Mouse (Mus musculus) lung, postnatal 25 days (tissue): Measurements from ENCODE around the gene Enc1.
A peak's percentile ranks its signal among the peaks of the same experiment; 100 is the strongest.

Source experiments
- DNase-seq: peaks from one replicate; pipeline ENCODE4 v3.0.0; 2022; ENCODE audit warnings: low spot score

Enc1 gene

DNA sequence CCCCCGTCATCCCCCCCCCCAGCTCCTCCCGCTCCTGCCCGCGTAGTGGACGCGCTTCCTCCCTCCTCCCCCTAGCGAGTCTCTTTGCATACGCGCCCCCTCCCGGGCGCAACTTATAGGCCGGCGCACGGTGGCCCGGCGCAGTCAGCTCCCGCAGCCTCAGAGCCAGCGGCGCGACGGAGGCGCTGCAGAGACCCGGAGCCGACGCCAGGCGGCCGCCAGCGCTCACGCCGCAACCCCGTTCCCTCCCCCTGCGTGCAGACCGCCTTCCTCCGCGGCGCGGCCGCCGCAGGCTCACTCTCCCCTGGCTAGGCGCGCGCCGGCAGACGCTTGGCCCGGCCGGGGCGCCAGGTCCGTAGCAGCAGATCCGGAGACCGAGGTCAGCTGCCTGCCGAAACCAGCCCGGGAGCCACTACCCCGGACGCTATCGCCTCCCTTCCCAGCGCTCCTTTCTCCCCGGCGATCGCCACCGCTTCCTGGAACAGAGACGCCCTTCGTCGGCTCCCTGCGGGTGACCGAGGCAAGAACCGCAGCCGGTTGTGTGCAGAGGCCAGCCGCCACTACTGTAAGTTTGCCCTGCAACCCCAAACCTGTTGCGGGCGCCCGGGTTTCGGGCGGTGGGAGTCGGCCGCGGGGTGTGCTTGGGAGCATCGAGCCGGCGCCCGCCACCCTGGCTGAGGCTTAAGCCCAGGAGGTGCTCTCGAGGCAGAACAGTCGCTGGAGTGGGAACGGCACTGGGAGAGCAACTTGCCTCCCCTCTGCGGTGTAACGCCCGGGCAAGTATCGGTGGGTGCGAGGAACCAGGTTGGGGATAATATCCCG, at the start of gene Enc1:
Enc1 (plus strand) TSS at position 141 of the 822 bp plus-strand sequence.
- DNase-seq = peak; percentile 92

DNA sequence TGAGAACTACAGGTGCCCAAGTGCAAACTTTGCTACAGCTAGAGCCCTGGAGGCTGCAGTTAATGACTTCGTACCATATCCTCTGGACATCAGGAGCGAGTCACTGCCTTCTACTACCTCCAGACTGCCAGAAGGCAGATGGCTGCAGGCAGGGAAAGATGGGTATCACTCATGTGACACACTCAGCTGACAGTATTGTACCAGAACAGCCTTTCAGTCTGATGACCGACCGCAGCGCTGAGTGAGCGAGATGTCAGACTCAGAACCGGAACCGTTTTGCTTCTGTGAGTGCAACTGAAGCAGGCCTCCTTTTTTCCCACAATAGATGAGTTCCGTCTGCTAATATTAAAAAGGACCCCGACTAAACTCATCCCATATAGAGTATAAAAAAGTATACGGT, 48.3 kb upstream of the Enc1 start:
- DNase-seq = no peak

DNA sequence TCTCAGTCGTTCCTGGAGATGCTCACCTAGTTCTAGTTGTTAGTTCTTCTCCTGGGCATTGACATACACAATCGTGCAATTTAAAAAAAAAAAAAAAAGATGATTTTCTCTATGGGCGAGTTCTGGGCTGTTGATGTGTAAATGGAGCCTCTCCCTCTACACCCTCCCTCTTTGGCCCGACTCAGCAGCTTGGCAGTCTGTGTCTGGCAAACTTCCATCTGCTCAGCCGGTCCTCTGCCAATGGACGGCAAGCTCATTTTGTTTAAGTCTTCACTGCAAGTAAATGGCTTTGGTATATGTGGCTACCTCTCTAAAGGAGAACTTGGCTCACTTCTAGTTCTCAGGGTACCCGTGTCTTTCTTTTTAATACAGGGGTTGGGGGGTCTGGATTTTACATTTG, 47.5 kb upstream of the Enc1 start:
- peak; percentile 50 for DNase-seq

DNA sequence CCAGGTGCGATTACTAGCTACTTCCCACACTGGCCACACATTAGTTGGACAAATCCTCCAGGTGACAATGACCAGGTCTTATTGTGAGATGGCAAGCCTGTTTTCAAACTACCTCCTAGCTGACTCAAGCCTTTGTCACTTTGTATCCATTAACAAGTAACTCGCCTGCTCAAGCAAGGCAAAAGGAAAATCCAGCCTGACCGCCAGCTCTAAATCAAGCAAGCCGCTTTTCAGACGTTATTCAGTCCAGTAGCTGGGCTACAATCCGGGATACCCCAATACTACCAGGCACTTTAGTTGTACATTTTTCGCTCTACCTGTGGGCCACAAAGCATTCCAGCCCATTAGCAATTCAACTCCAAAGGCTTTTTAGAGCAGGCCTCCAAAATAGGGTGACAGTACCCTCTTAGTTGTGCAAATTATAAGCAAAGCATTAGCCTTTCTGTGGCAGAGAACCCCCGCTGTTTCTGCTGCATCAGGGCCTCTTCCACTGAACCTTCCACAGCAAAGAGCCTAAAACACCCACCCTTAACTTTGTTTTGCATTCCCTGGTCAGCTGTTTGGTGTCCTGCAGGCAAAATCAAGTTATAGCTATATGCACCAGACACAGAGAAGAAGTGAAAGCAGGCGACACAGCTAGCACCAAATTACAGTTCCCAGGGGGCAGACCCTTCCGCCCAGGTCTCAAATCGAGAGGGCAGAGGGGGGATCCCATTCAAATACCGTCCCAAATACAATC, 44.5 kb upstream of the Enc1 start:
- DNase-seq = no peak

DNA sequence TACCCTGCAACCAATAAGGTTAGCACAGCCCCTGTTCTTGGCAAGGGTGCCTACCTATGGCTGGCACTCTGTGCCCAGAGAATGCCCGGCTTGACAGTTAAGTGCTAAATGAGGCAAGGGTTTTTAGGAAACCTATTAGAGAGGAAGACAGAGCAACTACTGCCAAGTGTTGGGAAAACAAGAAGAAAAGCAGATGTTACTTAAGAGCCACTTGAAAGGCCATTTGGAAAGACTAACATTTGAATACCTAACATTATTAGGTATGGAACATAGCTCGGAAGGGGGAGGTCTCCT, 44.0 kb upstream of the Enc1 start:
- no peak for DNase-seq

DNA sequence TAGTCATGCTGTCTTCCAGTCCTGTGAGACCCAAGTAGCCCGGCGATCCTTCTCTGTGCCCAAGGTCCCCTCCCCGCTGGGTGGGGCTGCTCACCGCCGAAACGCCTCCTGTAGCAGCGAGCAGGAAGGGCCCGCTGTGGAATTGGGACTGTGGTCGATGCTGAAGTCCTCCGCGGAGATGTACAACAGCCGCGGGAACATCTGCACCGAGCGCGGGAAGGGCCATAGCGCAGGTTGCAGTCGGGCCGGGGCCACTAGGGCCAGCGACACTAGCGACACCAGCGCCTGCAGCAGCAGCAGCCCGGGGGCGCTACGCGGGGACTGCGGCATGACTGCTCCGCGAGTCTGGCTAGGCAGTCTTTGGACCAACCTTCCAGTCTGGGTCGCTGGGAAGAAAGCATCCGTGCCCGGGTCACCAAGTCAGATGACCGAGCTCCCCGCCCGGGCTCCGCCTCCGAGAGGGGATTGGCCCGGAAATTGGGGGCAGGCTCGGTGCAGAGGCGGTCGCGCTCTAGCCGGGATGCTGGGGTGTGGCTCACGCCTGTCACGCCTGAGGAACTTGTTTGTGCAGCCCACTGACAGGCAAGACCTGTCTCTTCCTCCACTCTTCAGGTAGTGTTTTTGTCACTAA, 42.9 kb upstream of the Enc1 start, which contains the start of gene Hexb:
Hexb (minus strand) TSS at position 426 of the 631 bp plus-strand sequence.
- DNase-seq = peak; percentile 95

DNA sequence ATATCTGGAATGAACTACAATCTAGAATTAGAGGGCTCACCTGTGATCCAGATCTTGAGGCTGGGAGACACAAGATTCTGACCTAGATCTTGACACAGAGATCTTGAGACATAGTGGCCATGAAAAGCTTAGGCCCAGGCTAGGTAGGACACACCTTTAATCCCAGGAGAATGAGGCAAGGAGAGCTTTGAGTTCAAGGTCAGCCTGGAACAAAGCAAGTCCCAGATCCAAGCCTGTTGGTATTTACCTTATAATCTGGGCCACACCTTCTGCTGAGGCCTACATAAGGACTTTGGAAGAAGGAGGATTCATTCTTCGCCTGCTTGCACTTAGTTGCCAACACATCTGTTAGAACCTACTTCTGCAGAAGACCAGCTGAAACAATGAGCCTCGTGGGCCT, 41.8 kb upstream of the Enc1 start:
- no peak for DNase-seq

DNA sequence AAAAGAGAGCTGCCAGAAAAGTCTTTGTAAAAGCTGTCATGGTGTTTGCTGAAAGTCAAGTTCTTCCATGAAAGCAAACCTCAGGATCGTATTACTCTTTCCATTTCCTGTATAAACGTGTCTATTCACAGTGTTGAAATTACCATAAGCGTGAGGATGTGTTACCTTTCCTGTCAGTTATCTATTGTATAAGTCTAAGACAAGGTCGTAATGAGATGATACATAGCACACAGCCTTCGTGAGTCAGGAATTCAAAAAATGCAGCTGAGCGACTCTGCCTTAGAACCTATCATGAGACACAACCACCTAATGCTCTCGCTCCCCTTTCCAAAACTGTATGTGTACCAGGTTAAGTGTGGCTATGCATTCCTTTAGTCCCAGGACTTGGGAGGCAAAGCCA, 39.8 kb upstream of the Enc1 start:
- no peak for DNase-seq

DNA sequence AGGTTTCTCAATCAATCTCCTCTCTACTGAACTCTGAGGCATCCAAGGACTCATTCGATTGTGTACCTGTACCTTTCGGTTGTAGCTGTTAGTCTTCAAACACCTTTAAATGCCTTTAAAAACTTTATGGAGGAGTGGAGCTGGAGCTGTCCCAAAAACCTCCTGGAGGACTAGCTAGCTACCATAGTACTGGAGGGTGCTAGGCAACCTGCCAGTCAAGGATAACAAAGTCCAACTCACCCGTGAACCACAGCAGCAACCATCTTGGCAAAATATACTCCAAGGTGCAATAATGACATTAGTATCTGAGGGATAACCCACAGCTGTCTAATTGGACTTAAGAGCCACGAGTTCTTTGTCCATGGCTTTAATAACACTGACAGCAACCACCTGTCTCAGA, 39.0 kb upstream of the Enc1 start:
- DNase-seq = no peak

DNA sequence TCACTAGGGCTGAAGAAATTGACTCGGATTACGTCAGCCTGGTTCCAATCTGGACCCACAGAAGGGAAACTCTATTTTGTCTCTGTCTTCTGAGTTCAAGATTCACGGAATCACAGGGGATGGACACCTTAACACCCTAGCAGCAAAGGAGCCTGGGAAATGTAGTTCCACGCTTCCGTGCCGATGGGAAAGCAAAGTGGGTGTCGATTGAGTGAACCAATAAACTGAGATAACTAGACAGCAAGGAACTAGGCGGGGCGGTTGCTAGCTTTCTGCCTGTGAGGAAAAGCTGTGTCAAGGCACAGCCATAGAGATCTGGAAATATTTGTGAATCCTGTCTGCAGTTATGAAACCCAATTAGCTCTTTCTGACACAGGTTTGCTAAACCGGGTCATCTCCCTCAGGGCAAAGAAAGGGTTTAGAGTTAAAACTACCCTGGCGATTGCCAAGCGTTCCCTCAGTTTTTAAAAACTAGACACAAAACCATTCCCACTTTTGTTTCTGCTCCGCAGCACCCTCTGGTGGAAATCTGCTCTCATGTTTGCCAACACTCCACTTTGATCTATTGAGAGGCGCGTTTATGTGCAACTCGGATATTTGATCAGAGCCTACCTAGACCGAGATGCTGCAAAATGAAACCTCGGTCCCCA, 35.7 kb upstream of the Enc1 start:
- DNase-seq = peak; percentile 88

DNA sequence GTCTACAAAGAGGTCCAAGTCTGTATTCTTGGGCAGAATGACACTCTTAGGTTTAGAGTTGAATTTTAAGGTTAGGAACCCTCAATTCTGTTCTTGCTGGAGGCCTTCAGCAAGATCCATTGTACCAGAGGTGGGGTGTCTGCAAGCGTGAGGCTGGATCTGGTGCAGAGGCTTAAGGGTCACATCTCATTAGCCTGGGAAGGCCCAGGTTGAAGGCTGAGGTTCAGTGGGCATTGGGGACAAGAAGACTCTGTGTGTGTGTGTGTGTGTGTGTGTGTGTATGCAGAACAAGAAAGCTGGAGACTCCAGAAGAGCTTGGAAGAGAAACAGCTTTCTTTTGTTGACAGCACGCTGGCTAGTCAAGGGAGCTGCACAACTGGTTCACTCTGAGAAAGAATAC, 34.9 kb upstream of the Enc1 start:
- DNase-seq = no peak

DNA sequence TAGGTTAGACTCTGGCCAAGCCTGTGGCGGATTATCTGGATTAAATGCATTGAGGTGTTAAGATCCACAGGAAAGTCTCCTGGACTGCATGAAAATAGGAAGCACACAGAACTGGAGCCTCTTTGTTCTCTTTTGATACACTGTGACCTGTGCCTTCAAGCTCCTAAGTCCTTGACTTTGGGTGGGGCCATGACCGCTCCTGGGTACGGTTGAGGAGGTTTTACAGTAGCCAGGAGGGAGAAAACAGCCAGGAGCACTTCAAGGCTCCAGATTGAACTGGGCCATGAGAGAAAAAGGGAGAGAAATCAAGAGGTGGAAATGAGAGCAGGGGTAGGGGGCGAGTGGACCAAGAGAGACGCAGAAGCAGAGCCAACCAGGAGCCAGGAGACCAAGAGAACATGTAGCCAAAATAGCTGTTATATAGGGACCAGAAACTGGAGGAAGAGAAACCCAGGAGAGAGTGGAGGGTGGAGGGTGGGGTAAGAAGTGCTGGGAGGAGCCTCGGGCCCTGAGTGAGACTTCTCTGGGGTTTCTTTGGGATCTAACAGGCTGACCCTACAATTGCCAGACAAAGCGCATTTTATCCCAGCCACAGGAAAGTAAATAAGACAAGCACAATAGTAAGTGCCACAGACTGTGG, 33.3 kb upstream of the Enc1 start:
- DNase-seq = no peak

DNA sequence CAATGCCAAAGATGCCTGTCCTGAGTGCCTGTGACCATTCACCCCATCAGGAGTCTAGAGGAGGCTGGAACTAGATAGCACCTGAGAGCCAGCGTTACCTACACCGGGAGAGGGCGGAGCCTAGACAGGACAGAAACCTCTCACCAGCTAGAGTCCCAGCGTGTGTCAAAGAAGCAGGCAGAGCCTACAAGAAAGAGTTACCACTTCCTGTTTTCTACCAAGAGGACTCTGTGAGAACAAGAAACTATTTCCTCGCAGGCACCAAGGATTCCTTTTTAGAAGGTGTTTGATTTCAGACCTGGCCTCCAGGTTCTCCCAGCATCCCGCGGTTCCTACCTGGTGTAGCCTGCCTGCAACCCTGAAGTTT, 32.8 kb upstream of the Enc1 start:
- DNase-seq = peak; percentile 58

DNA sequence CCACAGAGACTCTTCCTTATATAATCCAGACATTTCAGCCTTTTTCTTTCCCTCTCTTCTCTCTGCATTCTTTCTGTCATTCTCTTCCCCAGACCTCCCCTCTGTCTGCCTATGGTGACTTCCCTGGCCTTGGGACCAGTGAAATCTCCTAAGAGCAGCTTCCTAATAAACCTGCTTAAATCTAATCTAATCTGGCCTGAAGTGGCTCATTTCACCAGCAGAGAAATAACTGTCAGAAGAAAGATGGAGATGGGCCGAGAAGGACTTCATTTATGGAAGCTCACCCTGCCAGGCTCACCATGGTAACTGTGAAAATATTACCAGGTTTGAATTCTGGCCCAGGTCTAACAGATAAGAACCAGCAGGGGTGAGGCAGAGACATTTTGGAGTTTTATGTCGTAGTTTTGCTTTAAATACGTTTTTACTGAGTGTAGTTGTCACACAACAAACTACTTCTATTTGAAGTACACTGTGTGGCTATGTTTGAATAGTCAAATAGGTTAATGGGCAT, 32.4 kb upstream of the Enc1 start:
- DNase-seq = no peak

DNA sequence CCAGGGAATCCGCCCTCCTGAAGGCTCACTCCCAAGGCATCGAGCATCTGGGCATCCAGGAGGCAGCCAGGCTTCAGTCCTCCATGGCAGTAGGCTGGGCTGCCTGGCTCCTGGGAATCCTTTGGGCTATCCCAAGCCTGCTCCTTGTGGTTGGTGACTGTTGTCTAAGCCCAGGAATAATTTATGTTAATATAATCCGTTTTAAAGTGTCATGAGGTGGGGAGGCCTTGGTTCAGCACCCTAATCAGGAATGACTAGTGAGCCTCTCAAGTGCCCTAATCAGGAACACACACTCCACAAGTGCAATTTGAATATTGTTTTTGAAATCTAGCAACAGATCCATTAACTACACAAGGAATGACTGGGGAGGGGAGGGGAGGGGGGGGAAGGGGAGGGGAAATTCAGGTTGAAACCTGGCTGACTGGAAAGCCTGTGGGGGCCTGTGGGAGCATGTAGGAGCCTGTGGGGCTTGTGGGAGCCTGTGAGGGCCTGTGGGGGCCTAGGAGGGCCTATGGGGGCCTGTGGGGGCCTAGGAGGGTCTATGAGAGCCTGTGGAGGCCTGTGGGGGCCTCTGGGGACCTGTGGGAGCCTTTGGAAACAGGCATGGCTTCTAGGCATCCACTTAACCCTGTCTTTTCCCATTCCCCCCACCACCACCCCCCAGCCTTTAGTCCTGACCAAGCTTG, 26.2 kb upstream of the Enc1 start:
- no peak for DNase-seq

DNA sequence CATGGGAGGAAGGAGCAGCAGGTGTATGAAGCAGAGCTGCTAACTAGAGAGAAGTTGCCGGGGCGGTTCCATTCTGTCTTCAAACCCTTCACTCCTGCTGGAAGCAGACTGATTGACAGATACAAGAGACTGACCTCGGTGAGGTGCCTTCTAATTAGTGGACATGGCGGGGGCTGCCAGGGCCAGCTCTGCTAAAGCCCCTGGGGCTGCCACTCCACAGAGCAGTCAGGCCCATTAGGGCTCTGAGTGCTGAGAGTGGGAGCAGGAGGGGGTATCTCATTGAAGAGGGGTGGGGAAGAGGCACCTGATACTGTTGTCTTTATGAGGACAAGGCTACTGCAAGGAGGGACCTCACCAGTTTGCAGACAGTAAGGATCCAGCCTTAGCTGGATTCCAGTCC, 25.3 kb upstream of the Enc1 start:
- DNase-seq = no peak

DNA sequence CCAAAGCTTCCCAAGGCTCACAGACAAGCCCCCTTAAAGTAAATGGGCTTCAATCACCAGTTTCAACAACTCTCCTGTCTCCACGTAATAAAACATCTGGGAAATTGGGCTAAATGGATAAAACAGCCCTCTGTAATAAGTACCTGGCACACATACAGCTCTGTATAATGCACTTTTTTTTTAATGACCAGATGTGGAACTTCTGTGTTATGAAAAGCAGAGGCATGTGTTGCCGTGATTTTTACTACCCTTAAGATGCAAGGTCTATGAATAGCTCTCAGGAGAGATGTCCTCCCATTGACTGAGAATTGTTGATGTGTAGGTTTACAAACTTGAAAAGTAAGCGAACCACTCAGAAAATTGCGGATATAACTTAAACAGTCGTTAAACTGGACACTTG, 24.7 kb upstream of the Enc1 start:
- DNase-seq = no peak

DNA sequence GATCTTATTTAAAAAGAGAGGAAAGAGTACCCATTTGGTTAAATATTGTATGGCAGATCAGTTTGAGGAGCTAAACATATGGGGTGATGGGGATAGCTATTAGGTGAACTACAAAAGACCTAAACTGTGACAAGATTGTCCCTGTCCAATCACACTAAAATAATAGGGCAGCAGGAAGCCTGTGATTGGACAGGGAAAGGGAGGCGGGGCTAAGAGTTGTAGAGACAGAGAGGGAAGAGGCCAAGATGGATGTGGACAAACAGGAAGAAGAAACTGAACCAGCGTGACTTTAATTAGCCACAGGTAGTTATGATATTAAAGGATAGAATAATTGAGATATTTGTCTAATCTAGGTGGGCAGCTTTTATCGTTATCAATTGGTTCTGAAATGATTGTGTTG, 20.9 kb upstream of the Enc1 start:
- no peak for DNase-seq

DNA sequence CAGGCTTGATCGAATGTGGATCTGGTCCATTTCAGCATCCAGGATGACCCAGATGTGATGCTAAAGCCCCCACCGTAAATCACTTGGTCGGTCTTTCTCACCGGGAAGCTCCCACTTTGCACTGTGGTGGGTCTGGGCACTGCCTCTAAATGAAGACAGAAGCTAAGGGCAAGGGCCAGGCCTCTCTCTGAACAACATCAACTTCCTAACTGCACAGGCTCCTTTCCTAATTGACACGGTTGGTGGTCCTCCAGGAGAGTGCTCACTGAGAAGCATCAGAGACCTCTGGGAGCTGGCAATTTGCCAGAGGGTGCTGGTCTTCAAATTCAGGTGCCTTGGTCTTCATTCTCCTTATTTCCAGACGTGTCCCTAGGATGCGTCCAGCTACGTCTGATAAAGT, 17.0 kb upstream of the Enc1 start:
- DNase-seq = no peak

DNA sequence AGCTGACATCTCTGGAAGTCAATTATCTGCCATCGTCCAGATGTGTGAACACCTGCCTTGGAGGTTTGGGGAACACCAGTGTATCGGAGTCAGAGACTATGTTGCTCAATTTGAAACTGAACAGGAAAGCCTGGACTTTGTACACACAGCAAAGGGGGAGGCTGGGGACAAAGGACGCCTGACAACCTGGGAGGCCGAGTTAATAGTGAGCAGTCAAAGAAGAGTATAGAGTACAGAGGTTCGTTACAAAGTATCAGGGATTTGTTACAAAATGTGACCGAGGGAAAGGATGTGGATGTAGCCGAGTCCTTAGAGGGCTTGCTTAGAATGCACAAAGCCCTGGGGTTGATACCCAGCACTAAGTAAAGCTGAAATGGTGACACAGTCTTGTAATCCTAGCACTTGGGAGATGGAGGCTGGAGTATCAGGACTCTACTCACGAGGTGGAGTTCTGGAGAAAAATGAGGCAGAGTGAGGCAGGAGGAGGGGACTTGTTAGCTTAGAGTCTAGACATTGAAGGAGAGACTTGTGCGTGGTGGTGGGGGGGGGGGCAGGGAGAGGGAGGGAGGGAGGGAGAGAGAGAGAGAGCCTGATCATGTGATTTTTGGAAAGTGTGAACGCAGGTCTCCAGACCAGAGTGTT, 16.4 kb upstream of the Enc1 start:
- no peak for DNase-seq

DNA sequence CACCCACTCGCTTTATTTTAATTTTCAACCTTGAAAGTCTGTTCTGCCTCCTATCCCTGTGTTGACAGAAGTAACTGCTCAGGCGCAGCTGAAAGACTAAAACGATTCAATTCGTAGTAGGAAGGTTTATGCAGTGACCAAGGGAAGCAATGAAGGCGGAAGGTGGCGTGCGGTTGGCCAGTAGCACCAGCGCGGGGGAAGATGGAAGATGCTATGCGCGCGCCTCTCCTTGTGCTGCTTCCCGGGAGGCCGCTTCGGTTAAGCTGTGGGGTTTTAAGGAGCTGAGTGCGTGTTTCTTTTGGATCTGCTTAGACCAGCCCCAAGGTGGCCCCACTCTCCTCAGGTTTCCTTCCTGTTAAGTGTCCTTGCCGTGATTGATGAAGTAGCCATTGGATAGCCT, 15.8 kb upstream of the Enc1 start:
- no peak for DNase-seq
